Mouse (Mus musculus) embryonic facial prominence, embryonic 10.5 days (tissue): ENCODE measurements around the gene Abcc8. TPM values are rescaled to one million over a fixed set of nuclear protein-coding genes. Genes with fewer than 3 reads are reported as not detected.

Source experiments
- DNase-seq: peaks from one replicate; pipeline ENCODE4 v3.0.0-alpha.2; 2017; ENCODE audit warnings: low spot score
- H3K27ac ChIP-seq: fragments of 300-500 bp; sonication (generic); replicated peaks from 2 replicates; pipeline ENCODE4 v1.5.1; 2016; ENCODE audit warnings: mild to moderate bottlenecking
- H3K27me3 ChIP-seq: fragments of 300-500 bp; sonication (generic); replicated peaks from 2 replicates; pipeline ENCODE4 v1.6.1; 2016; ENCODE audit warnings: low read depth, mild to moderate bottlenecking; ENCODE audit not compliant: poor library complexity, severe bottlenecking
- H3K36me3 ChIP-seq: fragments of 300-500 bp; sonication (generic); replicated peaks from 2 replicates; pipeline ENCODE4 v1.6.1; 2016; ENCODE audit warnings: mild to moderate bottlenecking, moderate library complexity
- H3K4me1 ChIP-seq: fragments of 300-500 bp; sonication (generic); 2 replicates; pipeline ENCODE4 v1.6.1; 2016
- H3K4me3 ChIP-seq: fragments of 300-500 bp; sonication (generic); 2 replicates; pipeline ENCODE4 v1.5.1; 2016; ENCODE audit warnings: mild to moderate bottlenecking, moderate library complexity
- H3K9me3 ChIP-seq: fragments of 300-500 bp; sonication (generic); 2 replicates; pipeline ENCODE4 v1.6.1; 2016; ENCODE audit warnings: mild to moderate bottlenecking
- WGBS: fragments of 180-500 bp; shearing (Covaris S2); methylation state at CpG from one replicate; pipeline ENCODE4 v1.1.7; 2016; 5-methylcytosine and 5-hydroxymethylcytosine counted together
- polyA plus RNA-seq: library from polyadenylated mRNA; unstranded; fragments of >200 nt; fragmentation: Nextera tagmentation; extraction: Ambion mirVana; gene quantifications from 2 replicates; pipeline ENCODE4 v1.2.1, GENCODE M21; 2016

Abcc8 gene
- polyA plus RNA-seq, 1 experiment from 2014 or later = 0.50 TPM

DNA sequence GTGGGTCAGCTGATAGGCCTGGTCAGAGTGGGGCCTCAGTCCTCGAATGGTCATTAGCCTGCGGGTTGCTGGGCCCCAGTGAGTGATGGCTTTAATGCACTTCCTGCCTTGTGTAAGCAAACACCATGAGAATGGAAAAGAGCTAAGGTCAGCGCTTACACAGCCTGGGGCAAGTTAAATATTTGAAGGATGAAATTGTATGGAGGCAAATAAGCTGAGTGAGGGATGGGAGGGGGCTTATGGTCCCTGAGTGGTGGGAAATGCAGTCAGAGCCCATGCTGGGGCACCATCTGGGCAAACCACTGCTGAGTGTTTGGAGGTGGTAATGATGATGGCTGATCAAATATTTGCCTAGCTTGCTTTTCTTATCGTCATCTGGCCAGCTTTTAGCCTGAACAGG lies 56.9 kb downstream of the Abcc8 start:
- H3K27ac ChIP-seq = 0 out of 2 replicates have a peak overlapping the region, but pooled peaks have one; percentile 16
- WGBS = 44% methylated on average over 4 of the region's 4 CpGs
- DNase-seq = peak; percentile 33

DNA sequence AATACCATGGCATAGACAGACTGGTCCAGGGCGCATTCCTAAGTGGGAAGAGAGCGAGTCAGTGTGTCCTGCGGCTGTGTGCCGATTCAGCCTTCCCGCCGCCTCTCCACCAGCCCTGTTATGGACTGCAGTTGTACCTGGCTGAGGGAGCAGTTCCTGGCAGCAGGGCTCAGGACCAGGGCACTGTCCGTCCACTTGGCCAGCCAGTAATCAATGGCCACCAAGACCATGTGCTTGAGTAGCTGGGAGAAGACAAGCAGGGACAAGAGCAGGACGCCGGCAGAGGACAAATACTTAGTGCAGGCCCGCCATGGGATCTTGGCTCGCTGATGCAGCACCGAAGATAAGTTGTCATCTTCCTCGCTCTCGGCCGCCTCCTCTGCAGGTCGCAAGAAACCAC lies 62.8 kb downstream of the Abcc8 start:
- Histone ChIP-seq H3K27me3 (no peaks in the 10 kb centered on the region), H3K36me3 (no peaks in the 10 kb centered on the region), H3K27ac (peak overlapping the region; percentile 7; the same call in 1 of the 2 replicates), H3K9me3 (no peaks in the 10 kb centered on the region), H3K4me3 (no peak overlapping the region), H3K4me1 (peaks cover 29% of the 10 kb centered on the region)
- WGBS = 93% methylated on average over 16 of the region's 16 CpGs
- DNase-seq = no peak

More for the DNA sequence above, 56.9 kb downstream of the Abcc8 start:
- Histone ChIP-seq H3K4me1 (peaks cover 30% of the 10 kb centered on the region), H3K4me3 (no peak overlapping the region), H3K36me3 (no peaks in the 10 kb centered on the region), H3K9me3 (no peaks in the 10 kb centered on the region), H3K27me3 (no peaks in the 10 kb centered on the region)

GRCm38 (mm10) chr7:46116118-46116581 lies 63.7 kb downstream of the Abcc8 start:
- peak; percentile 42 for DNase-seq

DNA sequence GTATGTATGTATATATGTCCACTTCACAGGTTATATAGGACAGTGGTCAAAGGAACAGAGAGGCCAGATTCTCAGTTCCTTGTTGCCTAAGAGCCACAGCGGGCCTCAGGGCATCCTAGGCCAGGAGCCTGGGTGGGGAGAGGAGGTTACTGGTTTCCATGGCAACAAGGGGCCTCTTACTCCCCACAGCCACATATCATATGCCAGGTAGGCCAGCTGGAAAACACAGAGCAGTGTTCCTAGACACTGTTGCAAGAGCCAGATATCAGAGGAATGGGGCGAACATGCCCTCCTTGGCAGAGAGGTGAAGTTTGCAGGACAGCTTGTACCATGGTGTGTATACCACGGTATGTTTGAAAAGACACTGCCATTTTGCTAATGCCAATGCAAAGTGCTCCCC lies 66.4 kb downstream of the Abcc8 start:
- no peaks in the 10 kb centered on the region for H3K36me3 ChIP-seq
- 68% methylated on average over 3 of the region's 3 CpGs for WGBS
- H3K9me3 ChIP-seq = no peaks in the 10 kb centered on the region
- peaks cover 32% of the 10 kb centered on the region for H3K4me1 ChIP-seq
- no peak overlapping the region for H3K27ac ChIP-seq
- peak; percentile 36 for DNase-seq
- H3K4me3 ChIP-seq = no peak overlapping the region
- no peaks in the 10 kb centered on the region; the same call in 1 of the 2 replicates for H3K27me3 ChIP-seq

More at GRCm38 (mm10) chr7:46116118-46116581, 63.7 kb downstream of the Abcc8 start:
- Histone ChIP-seq H3K4me1 (peaks cover 32% of the 10 kb centered on the region), H3K36me3 (no peaks in the 10 kb centered on the region), H3K4me3 (no peak overlapping the region), H3K27me3 (no peaks in the 10 kb centered on the region), H3K9me3 (no peaks in the 10 kb centered on the region), H3K27ac (no peak overlapping the region)
- WGBS = 58% methylated on average over 10 of the region's 10 CpGs

- peaks cover 32% of the 10 kb centered on the region for H3K4me1 ChIP-seq
- DNase-seq = no peak
- WGBS = 64% methylated on average over 6 of the region's 6 CpGs
- H3K4me3 ChIP-seq = no peak overlapping the region
- no peaks in the 10 kb centered on the region for H3K36me3 ChIP-seq
- H3K27ac ChIP-seq = no peak overlapping the region
- no peaks in the 10 kb centered on the region; the same call in 1 of the 2 replicates for H3K27me3 ChIP-seq
- no peaks in the 10 kb centered on the region for H3K9me3 ChIP-seq
Observed at GRCm38 (mm10) chr7:46111938-46112337, 67.9 kb downstream of the Abcc8 start.

DNA sequence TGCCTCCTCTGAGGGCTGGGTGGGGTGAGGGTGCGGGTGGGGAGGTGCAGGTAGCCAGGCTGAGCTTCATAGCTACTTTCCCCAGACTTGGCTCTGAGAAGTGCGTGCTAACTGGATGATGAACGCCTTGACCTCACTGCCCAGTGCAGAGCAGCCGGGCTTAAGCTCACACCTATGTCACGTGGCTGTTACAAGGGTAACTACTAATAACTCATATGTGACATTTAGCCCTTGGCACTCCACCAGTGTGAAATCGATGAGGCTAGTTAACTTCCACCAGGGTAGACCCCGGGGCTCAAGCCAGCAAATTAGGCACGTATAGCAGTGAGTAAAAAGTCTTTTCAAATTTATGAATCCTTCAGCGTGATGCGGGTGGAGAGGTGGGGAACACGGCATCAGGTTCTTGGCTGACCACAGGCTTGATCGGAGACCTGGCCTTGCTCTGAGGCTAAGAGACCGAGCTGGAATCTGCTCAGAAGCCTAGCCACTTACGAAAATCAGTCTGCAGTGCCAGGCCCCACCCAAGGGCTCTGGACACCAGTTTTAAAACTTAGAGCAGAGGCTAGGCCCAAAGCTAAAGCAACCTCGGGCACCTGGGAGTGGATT lies 68.5 kb downstream of the Abcc8 start:
- Histone ChIP-seq H3K4me1 (peaks cover 25% of the 10 kb centered on the region), H3K9me3 (no peaks in the 10 kb centered on the region), H3K36me3 (no peaks in the 10 kb centered on the region), H3K27ac (no peak overlapping the region), H3K27me3 (no peaks in the 10 kb centered on the region; the same call in 1 of the 2 replicates), H3K4me3 (no peak overlapping the region)
- 88% methylated on average over 15 of the region's 15 CpGs for WGBS
- DNase-seq = no peak

DNA sequence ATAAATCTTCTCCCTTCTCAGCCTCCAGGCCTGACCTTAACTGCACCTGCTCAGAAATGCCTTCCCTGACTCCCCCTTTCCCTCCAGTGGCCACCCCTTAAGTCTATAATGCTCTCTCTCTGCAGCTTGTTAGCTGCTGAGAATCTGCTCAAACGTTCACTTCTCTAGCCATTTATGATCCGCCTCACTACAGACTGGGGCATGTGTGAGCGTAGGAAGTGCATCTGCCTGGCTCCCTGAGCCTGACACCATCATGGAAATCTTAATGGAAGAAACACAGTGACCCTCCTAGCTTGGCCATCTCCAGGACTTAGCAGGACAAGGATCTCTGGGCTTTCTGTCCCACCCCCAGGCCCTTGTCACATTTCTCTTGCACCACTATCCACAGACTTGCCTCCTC lies 69.8 kb downstream of the Abcc8 start:
- H3K9me3 ChIP-seq = no peaks in the 10 kb centered on the region
- no peak overlapping the region for H3K4me3 ChIP-seq
- WGBS = 79% methylated on average over 3 of the region's 3 CpGs
- no peaks in the 10 kb centered on the region for H3K36me3 ChIP-seq
- no peaks in the 10 kb centered on the region; the same call in 1 of the 2 replicates for H3K27me3 ChIP-seq
- no peak for DNase-seq
- H3K27ac ChIP-seq = no peak overlapping the region
- peaks cover 15% of the 10 kb centered on the region for H3K4me1 ChIP-seq

GRCm38 (mm10) chr7:46105484-46105883 lies 74.3 kb downstream of the Abcc8 start:
- H3K9me3 ChIP-seq = no peaks in the 10 kb centered on the region
- H3K36me3 ChIP-seq = no peaks in the 10 kb centered on the region
- H3K4me1 ChIP-seq = peaks cover 2% of the 10 kb centered on the region
- no peak for DNase-seq
- 89% methylated on average over 7 of the region's 7 CpGs for WGBS
- peaks cover 2% of the 10 kb centered on the region for H3K27me3 ChIP-seq
- H3K4me3 ChIP-seq = no peak overlapping the region
- no peak overlapping the region for H3K27ac ChIP-seq

DNA sequence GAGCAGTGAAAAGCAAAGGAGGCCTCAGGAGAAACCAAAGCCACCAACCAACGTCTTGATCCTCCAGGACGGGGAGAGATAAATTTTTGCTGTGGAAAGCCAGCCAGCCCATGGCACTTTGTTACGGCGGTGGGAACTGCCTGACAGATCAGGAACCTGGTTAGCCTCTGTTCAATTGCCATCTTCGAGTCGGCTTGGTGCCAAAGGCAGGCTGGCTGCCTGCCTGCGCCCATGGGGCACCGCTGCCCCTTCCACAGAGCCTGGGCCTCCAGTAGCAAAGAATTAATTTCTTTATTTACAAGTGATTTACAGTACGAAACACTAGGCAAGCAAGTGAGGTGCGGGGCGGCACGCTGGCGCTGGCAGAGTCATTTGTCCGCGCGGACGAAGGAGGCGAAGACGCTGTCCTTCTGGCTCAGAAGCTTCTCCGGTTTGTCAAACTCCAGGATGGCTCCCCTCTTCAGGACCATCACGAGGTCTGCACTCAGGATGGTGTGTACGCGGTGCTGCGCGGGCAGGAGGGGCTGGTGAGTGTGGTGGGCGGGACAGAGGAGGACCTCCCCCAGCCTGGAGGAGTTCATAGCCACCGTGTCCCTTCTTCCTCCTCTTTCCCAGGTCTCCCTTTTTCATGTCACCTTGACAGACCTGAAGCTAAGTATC lies 75.4 kb downstream of the Abcc8 start:
- DNase-seq = no peak
- Histone ChIP-seq H3K4me3 (no peak overlapping the region), H3K27me3 (peaks cover 13% of the 10 kb centered on the region), H3K36me3 (no peaks in the 10 kb centered on the region), H3K9me3 (no peaks in the 10 kb centered on the region), H3K27ac (no peak overlapping the region), H3K4me1 (peaks cover 10% of the 10 kb centered on the region)
- 83% methylated on average over 27 of the region's 27 CpGs for WGBS

- Histone ChIP-seq H3K4me1 (peaks cover 10% of the 10 kb centered on the region), H3K4me3 (no peak overlapping the region), H3K27me3 (peaks cover 19% of the 10 kb centered on the region), H3K27ac (no peak overlapping the region), H3K36me3 (no peaks in the 10 kb centered on the region), H3K9me3 (no peaks in the 10 kb centered on the region)
- no peak for DNase-seq
- WGBS = 89% methylated on average over 8 of the region's 8 CpGs
Observed at GRCm38 (mm10) chr7:46103771-46104170, 76.1 kb downstream of the Abcc8 start.

GRCm38 (mm10) chr7:46103075-46103591 lies 76.7 kb downstream of the Abcc8 start:
- 82% methylated on average over 8 of the region's 8 CpGs for WGBS

GRCm38 (mm10) chr7:46100563-46100962 lies 79.3 kb downstream of the Abcc8 start, which contains the start of gene Kcnj11:
TSS of gene Kcnj11 (minus strand) at chr7:46100764.
- Histone ChIP-seq H3K9me3 (no peaks in the 10 kb centered on the region), H3K36me3 (no peaks in the 10 kb centered on the region), H3K27me3 (peaks cover 43% of the 10 kb centered on the region), H3K4me3 (peak within 1 kb of the TSS; percentile 65), H3K4me1 (peaks cover 10% of the 10 kb centered on the region), H3K27ac (peak within 1 kb of the TSS; percentile 76)
- WGBS = under 1% methylated on average over 34 of the region's 34 CpGs
- DNase-seq = peak; percentile 92

More at GRCm38 (mm10) chr7:46103075-46103591, 76.7 kb downstream of the Abcc8 start:
- Histone ChIP-seq H3K4me3 (no peak overlapping the region), H3K9me3 (no peaks in the 10 kb centered on the region), H3K27ac (no peak overlapping the region), H3K36me3 (no peaks in the 10 kb centered on the region), H3K27me3 (peaks cover 25% of the 10 kb centered on the region), H3K4me1 (peaks cover 10% of the 10 kb centered on the region)
- DNase-seq = no peak
